Mouse (Mus musculus) midbrain, postnatal 0 days (tissue): Measurements from ENCODE around the gene Car5a. TPM values are rescaled to one million over a fixed set of nuclear protein-coding genes. Genes with fewer than 3 reads are reported as not detected.
A peak's percentile ranks its signal among the peaks of the same experiment; 100 is the strongest.

Source experiments
- ATAC-seq: fragments of 200-750 bp; cut with Nextera tagmentation; 2 replicates; pipeline ENCODE4 v1.8.0; 2017; ENCODE audit warnings: moderate number of reproducible peaks, mild to moderate bottlenecking, moderate TSS enrichment, moderate library complexity; ENCODE audit not compliant: low FRiP score
- DNase-seq: peaks from one replicate; pipeline ENCODE4 v3.0.0-alpha.2; 2015; ENCODE audit warnings: low spot score
- H3K27ac ChIP-seq: fragments of 300-500 bp; sonication (generic); 2 replicates; pipeline ENCODE4 v1.5.1; 2014; ENCODE audit warnings: low read depth, mild to moderate bottlenecking, low read length, mixed read lengths
- H3K27me3 ChIP-seq: fragments of 300-500 bp; sonication (generic); 2 replicates; pipeline ENCODE4 v1.6.1; 2014; ENCODE audit warnings: low read length, control low read depth, mixed read lengths; ENCODE audit not compliant: insufficient read depth
- H3K36me3 ChIP-seq: fragments of 300-500 bp; sonication (generic); 2 replicates; pipeline ENCODE4 v1.6.1; 2014; ENCODE audit warnings: low read length, control low read depth, mixed read lengths; ENCODE audit not compliant: insufficient read depth
- H3K4me1 ChIP-seq: fragments of 300-500 bp; sonication (generic); 2 replicates; pipeline ENCODE4 v1.6.1; 2014; ENCODE audit warnings: mild to moderate bottlenecking, control low read depth, antibody characterized with exemption, low read length, mixed read lengths; ENCODE audit not compliant: insufficient read depth
- H3K4me2 ChIP-seq: fragments of 300-500 bp; sonication (generic); 2 replicates; pipeline ENCODE4 v1.6.1; 2014; ENCODE audit warnings: low read depth, mild to moderate bottlenecking, low read length, mixed read lengths; ENCODE audit not compliant: poor library complexity, severe bottlenecking
- H3K4me3 ChIP-seq: fragments of 300-500 bp; sonication (generic); 2 replicates; pipeline ENCODE4 v1.5.1; 2014; ENCODE audit warnings: low read depth, mild to moderate bottlenecking, low read length, moderate library complexity
- H3K9ac ChIP-seq: fragments of 300-500 bp; sonication (generic); replicated peaks from 2 replicates; pipeline ENCODE4 v1.6.1; 2014; ENCODE audit warnings: mild to moderate bottlenecking, low read length, moderate library complexity, mixed read lengths; ENCODE audit not compliant: poor library complexity, severe bottlenecking
- H3K9me3 ChIP-seq: fragments of 300-500 bp; sonication (generic); 2 replicates; pipeline ENCODE4 v1.6.1; 2016; ENCODE audit warnings: low read length, control low read depth
- CTCF ChIP-seq: IDR thresholded peaks from 2 replicates; pipeline ENCODE4 v1.5.1; 2016; ENCODE audit warnings: antibody characterized with exemption, mild to moderate bottlenecking
- WGBS: fragments of 180-500 bp; shearing (Covaris S2); extraction: QIAGEN DNeasy Blood & Tissue Kit; methylation state at CpG from one replicate; pipeline ENCODE4 v1.1.7; 2014; 5-methylcytosine and 5-hydroxymethylcytosine counted together
- microRNA-seq: library from miRNA; unstranded; fragments of <30 nt; microRNA quantifications from one replicate; pipeline ENCODE4, GENCODE M21; 2016; ENCODE audit warnings: borderline number of aligned reads
- polyA plus RNA-seq: library from polyadenylated mRNA; unstranded; fragments of >200 nt; fragmentation: Nextera tagmentation; extraction: Ambion mirVana; gene quantifications from 2 replicates; pipeline ENCODE4 v1.2.1, GENCODE M21; 2015
- total RNA-seq: library from RNA; depleted of rRNA; stranded (reverse); fragments of >200 nt; gene quantifications from 2 replicates; pipeline ENCODE4 v1.2.3, GENCODE M21; 2014; rRNA removed

Gene Car5a
- total and polyA plus RNA-seq, 2 experiments from 2014 or later: 0.22 TPM; not detected in 1

DNA sequence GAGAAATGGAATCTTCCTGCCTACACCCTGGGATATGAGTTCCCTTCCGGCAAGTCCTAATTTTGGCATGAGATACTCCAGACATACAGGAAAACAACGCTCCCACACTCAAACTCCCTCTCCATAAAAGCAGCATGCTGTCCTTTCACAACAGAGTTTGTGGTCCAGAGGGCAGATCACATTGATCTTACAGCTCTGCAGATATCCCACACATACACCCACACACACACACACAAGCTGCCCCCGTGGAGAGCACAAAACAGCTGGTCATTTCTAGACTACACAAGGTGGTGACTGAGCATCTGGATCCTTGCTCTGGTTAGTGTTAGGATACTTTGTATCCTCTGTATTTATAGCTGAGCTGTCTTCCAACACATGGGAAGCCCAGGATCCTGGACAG, 69.7 kb downstream of the Car5a start:
- WGBS: 77% methylated on average over 3 of the region's 3 CpGs
- no peak for TF ChIP-seq CTCF

DNA sequence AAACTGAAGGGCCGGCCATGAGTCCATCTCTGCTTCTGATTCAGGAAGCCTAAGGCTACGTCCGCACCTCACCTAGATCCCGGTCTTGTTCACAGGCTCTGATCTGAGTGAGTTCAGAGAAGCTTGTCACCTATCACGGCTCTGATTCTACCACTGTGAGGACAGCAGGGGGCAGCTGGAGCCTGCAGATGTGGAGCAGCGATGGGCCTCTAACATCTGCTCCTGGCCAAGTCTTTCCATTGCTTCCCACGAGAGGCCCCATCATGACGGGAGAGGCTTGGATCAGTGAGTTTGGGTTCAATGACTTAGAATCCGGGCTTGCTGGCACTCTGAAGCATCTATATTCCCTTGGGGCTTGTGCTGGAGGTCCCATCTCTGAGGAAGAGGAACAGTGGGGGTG, 70.7 kb downstream of the Car5a start:
- no peak overlapping the region for H3K4me2 ChIP-seq
- peak; percentile 64 for TF ChIP-seq CTCF
- no peaks in the 10 kb centered on the region for H3K36me3 ChIP-seq
- H3K4me3 ChIP-seq: no peak overlapping the region
- H3K9me3 ChIP-seq: no peaks in the 10 kb centered on the region
- no peak overlapping the region for H3K9ac ChIP-seq
- ATAC-seq (0 out of 2 replicates have a peak, but pooled peaks have one; percentile 31), DNase-seq (peak; percentile 58)
- 58% methylated on average over 9 of the region's 9 CpGs for WGBS
- no peak overlapping the region for H3K27ac ChIP-seq
- H3K4me1 ChIP-seq: peaks cover 7% of the 10 kb centered on the region; the same call in 1 of the 2 replicates
- no peaks in the 10 kb centered on the region for H3K27me3 ChIP-seq

More for the DNA sequence above, 69.7 kb downstream of the Car5a start:
- no peaks in the 10 kb centered on the region for H3K9me3 ChIP-seq
- DNase-seq (no peak), ATAC-seq (no peak)
- no peak overlapping the region for H3K27ac ChIP-seq
- H3K27me3 ChIP-seq: no peaks in the 10 kb centered on the region
- H3K4me2 ChIP-seq: no peak overlapping the region
- H3K9ac ChIP-seq: no peak overlapping the region
- no peaks in the 10 kb centered on the region for H3K36me3 ChIP-seq
- no peak overlapping the region for H3K4me3 ChIP-seq
- H3K4me1 ChIP-seq: peaks cover 7% of the 10 kb centered on the region; the same call in 1 of the 2 replicates

DNA sequence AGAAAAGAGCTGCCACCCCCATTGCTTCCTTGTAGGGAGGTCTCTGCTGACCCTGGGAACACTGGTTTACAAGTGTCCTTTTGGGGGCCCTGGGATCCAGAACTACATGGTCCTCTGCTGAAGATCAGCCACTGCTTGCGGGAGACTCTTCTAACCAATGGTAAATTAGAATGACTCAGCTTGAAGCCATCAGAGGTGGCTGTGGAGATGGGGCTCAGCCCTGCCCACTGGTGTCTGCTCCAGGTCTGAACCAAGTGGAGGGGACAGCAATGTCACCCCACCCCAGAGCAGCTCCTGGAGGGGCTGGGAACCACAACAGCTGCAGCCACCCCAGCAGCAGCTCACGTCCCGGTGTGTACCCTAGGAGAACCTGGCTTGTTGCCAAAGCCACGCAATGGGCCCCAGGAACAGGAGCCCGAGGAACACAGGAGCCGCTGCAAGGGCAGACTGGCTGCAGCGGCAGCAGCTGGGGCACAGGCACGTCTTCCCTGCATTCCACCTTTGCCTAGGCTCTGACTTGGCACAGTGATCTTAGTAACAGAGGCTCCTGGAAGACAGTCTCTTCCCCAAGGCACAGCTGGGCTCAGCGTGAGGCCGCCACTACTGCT, 72.8 kb downstream of the Car5a start:
- no peak for ATAC-seq
- no peak for TF ChIP-seq CTCF
- Histone ChIP-seq H3K4me3 (no peak overlapping the region), H3K27ac (no peak overlapping the region), H3K9ac (no peak overlapping the region), H3K36me3 (no peaks in the 10 kb centered on the region), H3K9me3 (no peaks in the 10 kb centered on the region), H3K27me3 (no peaks in the 10 kb centered on the region), H3K4me1 (peaks cover 7% of the 10 kb centered on the region; the same call in 1 of the 2 replicates), H3K4me2 (no peak overlapping the region)
- DNase-seq: no peak
- WGBS: 22% methylated on average over 10 of the region's 10 CpGs

DNA sequence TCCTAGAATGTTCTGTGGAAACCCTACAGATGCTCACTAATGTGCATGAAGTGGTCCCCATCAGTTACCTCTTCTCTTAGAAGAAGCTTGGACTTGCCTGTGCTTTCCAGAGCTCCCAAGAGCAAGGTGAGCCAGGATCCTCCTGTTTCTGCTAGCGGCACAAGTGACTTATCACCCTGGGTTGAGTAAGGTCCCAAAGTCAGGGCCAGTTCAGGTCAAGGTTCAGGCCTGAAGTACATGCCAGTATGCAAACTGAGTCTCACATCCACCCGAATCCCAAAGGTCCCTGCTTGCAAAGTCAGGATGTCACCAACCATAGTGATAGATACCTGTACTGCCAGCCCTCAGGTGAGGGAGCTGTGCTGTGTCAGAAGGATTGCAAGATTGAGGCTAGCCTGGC, 74.5 kb downstream of the Car5a start:
- peaks cover 7% of the 10 kb centered on the region; the same call in 1 of the 2 replicates for H3K4me1 ChIP-seq
- WGBS: 96% methylated on average over 2 of the region's 2 CpGs
- ATAC-seq (no peak), DNase-seq (no peak)
- H3K9me3 ChIP-seq: no peaks in the 10 kb centered on the region
- H3K36me3 ChIP-seq: no peaks in the 10 kb centered on the region
- H3K27ac ChIP-seq: no peak overlapping the region
- no peaks in the 10 kb centered on the region for H3K27me3 ChIP-seq
- no peak for TF ChIP-seq CTCF
- no peak overlapping the region for H3K9ac ChIP-seq
- H3K4me2 ChIP-seq: no peak overlapping the region
- H3K4me3 ChIP-seq: no peak overlapping the region

DNA sequence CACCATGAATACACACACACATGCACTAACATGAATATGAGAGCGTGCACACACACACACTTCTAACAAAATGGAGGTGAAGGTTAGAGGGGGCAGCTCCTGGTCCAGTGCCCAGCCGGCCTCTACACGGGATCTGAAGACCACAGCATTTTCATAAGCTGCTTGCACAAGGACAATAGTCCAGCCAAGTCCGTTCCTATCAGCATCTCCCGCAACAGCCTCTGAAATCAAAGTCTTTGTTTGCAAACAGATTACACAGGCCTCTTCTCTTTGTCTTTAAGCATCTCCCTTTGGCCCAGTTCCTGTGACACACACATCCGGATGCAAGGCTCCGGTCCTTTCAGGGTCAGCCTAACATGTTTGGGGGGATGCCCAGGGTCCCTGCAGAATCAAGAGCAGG, 75.8 kb downstream of the Car5a start:
- H3K9me3 ChIP-seq: no peaks in the 10 kb centered on the region
- 73% methylated on average over 7 of the region's 7 CpGs for WGBS
- H3K4me2 ChIP-seq: no peak overlapping the region
- no peaks in the 10 kb centered on the region for H3K27me3 ChIP-seq
- no peak for DNase-seq
- no peaks in the 10 kb centered on the region for H3K36me3 ChIP-seq
- peaks cover 7% of the 10 kb centered on the region; the same call in 1 of the 2 replicates for H3K4me1 ChIP-seq
- no peak overlapping the region for H3K27ac ChIP-seq
- no peak overlapping the region for H3K4me3 ChIP-seq
- H3K9ac ChIP-seq: no peak overlapping the region
- ATAC-seq: no peak
- TF ChIP-seq CTCF: no peak

DNA sequence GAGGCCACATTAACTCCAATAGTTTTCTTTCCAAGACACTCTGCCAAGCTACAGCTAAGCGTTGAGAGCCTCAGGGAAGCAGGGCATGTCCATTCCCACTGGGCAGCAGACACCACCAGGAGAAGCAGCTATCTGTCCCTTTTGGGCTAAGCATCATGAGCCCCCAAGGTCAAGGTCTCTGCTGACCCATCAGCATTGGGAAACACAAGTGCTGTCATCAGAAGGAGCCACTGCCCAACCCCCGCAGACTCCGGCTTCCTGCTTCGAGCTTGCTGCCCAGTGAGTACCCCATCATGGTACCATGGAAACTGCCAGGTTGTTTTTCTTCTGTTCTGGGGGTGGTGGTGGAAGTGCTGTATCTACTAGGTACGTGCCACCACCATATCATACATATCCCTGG, 76.5 kb downstream of the Car5a start:
- no peak for ATAC-seq
- Histone ChIP-seq H3K9ac (no peak overlapping the region), H3K4me1 (peaks cover 7% of the 10 kb centered on the region; the same call in 1 of the 2 replicates), H3K36me3 (no peaks in the 10 kb centered on the region), H3K9me3 (no peaks in the 10 kb centered on the region), H3K4me2 (no peak overlapping the region), H3K27ac (no peak overlapping the region), H3K27me3 (no peaks in the 10 kb centered on the region), H3K4me3 (no peak overlapping the region)
- DNase-seq: no peak
- 94% methylated on average over 5 of the region's 5 CpGs for WGBS
- TF ChIP-seq CTCF: no peak

Small RNA genes lying within 50 kb of the gene (microRNA-seq; reads per million reads assigned to microRNA genes)
- gene Mir7237: not detected

Other genes with a start within 250 kb of the Car5a start
- gene Jph3, start 215.3 kb downstream of the Car5a start, total RNA-seq: 63.2 and 70.2 TPM in 2 replicates
- 109 and 110 TPM in 2 replicates for gene Jph3, start 215.3 kb downstream of the Car5a start, polyA plus RNA-seq
- 30.7 and 44.8 TPM in 2 replicates for gene Klhdc4, start 115.3 kb downstream of the Car5a start, total RNA-seq
- gene Klhdc4, start 115.3 kb downstream of the Car5a start, polyA plus RNA-seq: 38.3 and 41.0 TPM in 2 replicates
- gene Slc7a5, start 37.2 kb downstream of the Car5a start, total RNA-seq: 111 and 115 TPM in 2 replicates
- 64.5 and 65.2 TPM in 2 replicates for gene Slc7a5, start 37.2 kb downstream of the Car5a start, polyA plus RNA-seq
- 37.1 and 51.6 TPM in 2 replicates for gene Banp, start 4.8 kb upstream of the Car5a start, total RNA-seq
- gene Banp, start 4.8 kb upstream of the Car5a start, polyA plus RNA-seq: 22.4 and 24.8 TPM in 2 replicates